Mouse (Mus musculus): ENCODE data around the gene Ooep. TPM values are rescaled to one million over a fixed set of nuclear protein-coding genes. Genes with fewer than 3 reads are reported as not detected.
"Not testable (repeated sequence)": the region's sequence is repeated elsewhere in the genome, so short reads cannot be mapped to it uniquely, and the experiment has no call there.

Ooep gene
- polyA plus RNA-seq, 1 experiment, result 0.02 TPM

DNA sequence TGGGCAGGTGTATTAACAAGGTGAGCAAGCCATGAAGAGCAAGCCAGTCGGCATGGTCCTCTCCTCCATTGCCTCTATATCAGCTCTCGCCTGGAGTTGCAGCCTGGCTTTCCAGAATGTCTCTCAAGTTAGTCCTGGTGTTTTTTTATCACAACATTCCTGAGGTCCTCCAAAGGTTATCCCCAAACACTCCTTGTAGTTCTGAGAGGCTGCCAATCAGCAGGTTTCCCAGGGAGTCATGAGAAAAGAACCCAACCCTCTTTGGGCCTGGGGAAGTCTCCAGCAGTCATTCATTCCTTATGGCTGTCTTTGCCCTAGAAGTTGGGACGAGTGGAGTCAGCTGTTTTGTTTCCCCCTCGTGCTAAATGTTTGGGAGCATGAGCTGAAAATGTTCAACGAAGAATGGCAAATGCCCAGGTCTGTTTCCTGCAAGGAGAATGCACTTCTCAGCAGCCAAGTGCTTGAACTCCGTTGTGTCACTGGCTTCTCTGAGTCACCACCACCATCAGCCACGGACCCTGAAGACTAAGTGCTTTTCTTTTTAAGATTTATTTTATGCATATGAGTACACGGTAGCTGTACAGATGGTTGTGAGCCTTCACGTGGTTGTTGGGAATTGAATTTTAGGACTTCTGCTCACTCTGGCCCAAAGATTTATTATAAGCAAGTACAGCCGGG lies 5.6 kb downstream of the Ooep start:
- no peaks in the 10 kb centered on the region for H3K79me2 ChIP-seq (ENCODE audit: control insufficient read depth, insufficient read depth)
- no peaks in the 10 kb centered on the region for H3K27me3 ChIP-seq (ENCODE audit: control insufficient read depth, insufficient read depth, insufficient read length)
- H3K79me3 ChIP-seq (ENCODE audit: low read depth), result no peaks in the 10 kb centered on the region
- no peak overlapping the region for H3ac ChIP-seq (ENCODE audit: control insufficient read depth, insufficient read length, low read depth)
- H3K4me3 ChIP-seq (ENCODE audit: insufficient read depth, poor library complexity, severe bottlenecking), result no peak overlapping the region
- TF ChIP-seq MYOG (IDR thresholded peaks at IDR 0.05; ENCODE audit: control insufficient read depth, extremely low read depth, insufficient read length) (no peak), FOSL1 (IDR thresholded peaks at IDR 0.05; ENCODE audit: insufficient read depth, low read length, poor library complexity, severe bottlenecking) (no peak), CEBPB (IDR thresholded peaks at IDR 0.05; ENCODE audit: low read depth) (no peak), MAX (IDR thresholded peaks at IDR 0.05) (no peak), USF1 (IDR thresholded peaks at IDR 0.05; ENCODE audit: low read depth) (no peak), CTCF (IDR thresholded peaks at IDR 0.05; ENCODE audit: control insufficient read depth, insufficient read depth, insufficient read length) (no peak), MYOD1 (IDR thresholded peaks at IDR 0.05; ENCODE audit: control insufficient read depth, insufficient read length, low read depth) (no peak)
- H3K36me3 ChIP-seq (ENCODE audit: control insufficient read depth, insufficient read depth), result no peaks in the 10 kb centered on the region

- H3ac ChIP-seq (ENCODE audit: control insufficient read depth, insufficient read length, low read depth), result no peak overlapping the region
- no peaks in the 10 kb centered on the region for H3K79me3 ChIP-seq (ENCODE audit: low read depth)
- no peaks in the 10 kb centered on the region for H3K27me3 ChIP-seq (ENCODE audit: control insufficient read depth, insufficient read depth, insufficient read length)
Observed at GRCm38 (mm10) chr9:78371441-78371840, 7.1 kb downstream of the Ooep start.

GRCm38 (mm10) chr9:78369786-78370185 lies 8.7 kb downstream of the Ooep start:
- Histone ChIP-seq H3ac (ENCODE audit: control insufficient read depth, insufficient read length, low read depth) (no peak overlapping the region), H3K4me3 (ENCODE audit: insufficient read depth, poor library complexity, severe bottlenecking) (no peak overlapping the region), H3K79me2 (ENCODE audit: control insufficient read depth, insufficient read depth) (no peaks in the 10 kb centered on the region), H3K27me3 (ENCODE audit: control insufficient read depth, insufficient read depth, insufficient read length) (no peaks in the 10 kb centered on the region), H3K36me3 (ENCODE audit: control insufficient read depth, insufficient read depth) (no peaks in the 10 kb centered on the region), H3K79me3 (ENCODE audit: low read depth) (no peaks in the 10 kb centered on the region)
- TF ChIP-seq FOSL1 (IDR thresholded peaks at IDR 0.05; ENCODE audit: insufficient read depth, low read length, poor library complexity, severe bottlenecking), result no peak
- no peak for TF ChIP-seq MYOD1 (IDR thresholded peaks at IDR 0.05; ENCODE audit: control insufficient read depth, insufficient read length, low read depth)
- TF ChIP-seq CTCF (IDR thresholded peaks at IDR 0.05; ENCODE audit: control insufficient read depth, insufficient read depth, insufficient read length), result no peak
- no peak for TF ChIP-seq USF1 (IDR thresholded peaks at IDR 0.05; ENCODE audit: low read depth)
- no peak for TF ChIP-seq CEBPB (IDR thresholded peaks at IDR 0.05; ENCODE audit: low read depth)
- no peak for TF ChIP-seq MYOG (IDR thresholded peaks at IDR 0.05; ENCODE audit: control insufficient read depth, extremely low read depth, insufficient read length)
- TF ChIP-seq MAX (IDR thresholded peaks at IDR 0.05), result no peak

More at GRCm38 (mm10) chr9:78371441-78371840, 7.1 kb downstream of the Ooep start:
- H3K36me3 ChIP-seq (ENCODE audit: control insufficient read depth, insufficient read depth), result no peaks in the 10 kb centered on the region
- TF ChIP-seq MYOD1 (IDR thresholded peaks at IDR 0.05; ENCODE audit: control insufficient read depth, insufficient read length, low read depth), result no peak
- no peak for TF ChIP-seq USF1 (IDR thresholded peaks at IDR 0.05; ENCODE audit: low read depth)
- no peak for TF ChIP-seq CEBPB (IDR thresholded peaks at IDR 0.05; ENCODE audit: low read depth)
- TF ChIP-seq MAX (IDR thresholded peaks at IDR 0.05), result no peak
- TF ChIP-seq FOSL1 (IDR thresholded peaks at IDR 0.05; ENCODE audit: insufficient read depth, low read length, poor library complexity, severe bottlenecking), result no peak
- no peak for TF ChIP-seq CTCF (IDR thresholded peaks at IDR 0.05; ENCODE audit: control insufficient read depth, insufficient read depth, insufficient read length)
- TF ChIP-seq MYOG (IDR thresholded peaks at IDR 0.05; ENCODE audit: control insufficient read depth, extremely low read depth, insufficient read length), result no peak
- H3K4me3 ChIP-seq (ENCODE audit: insufficient read depth, poor library complexity, severe bottlenecking), result no peak overlapping the region
- H3K79me2 ChIP-seq (ENCODE audit: control insufficient read depth, insufficient read depth), result no peaks in the 10 kb centered on the region

- TF ChIP-seq MYOD1 (IDR thresholded peaks at IDR 0.05; ENCODE audit: control insufficient read depth, insufficient read length, low read depth), result no peak
- Histone ChIP-seq H3K79me2 (ENCODE audit: control insufficient read depth, insufficient read depth) (no peaks in the 10 kb centered on the region), H3K4me3 (ENCODE audit: insufficient read depth, poor library complexity, severe bottlenecking) (no peak overlapping the region), H3K79me3 (ENCODE audit: low read depth) (no peaks in the 10 kb centered on the region), H3K27me3 (ENCODE audit: control insufficient read depth, insufficient read depth, insufficient read length) (no peaks in the 10 kb centered on the region), H3ac (ENCODE audit: control insufficient read depth, insufficient read length, low read depth) (no peak overlapping the region), H3K36me3 (ENCODE audit: control insufficient read depth, insufficient read depth) (no peaks in the 10 kb centered on the region)
Observed at GRCm38 (mm10) chr9:78369349-78369748, 9.2 kb downstream of the Ooep start.

DNA sequence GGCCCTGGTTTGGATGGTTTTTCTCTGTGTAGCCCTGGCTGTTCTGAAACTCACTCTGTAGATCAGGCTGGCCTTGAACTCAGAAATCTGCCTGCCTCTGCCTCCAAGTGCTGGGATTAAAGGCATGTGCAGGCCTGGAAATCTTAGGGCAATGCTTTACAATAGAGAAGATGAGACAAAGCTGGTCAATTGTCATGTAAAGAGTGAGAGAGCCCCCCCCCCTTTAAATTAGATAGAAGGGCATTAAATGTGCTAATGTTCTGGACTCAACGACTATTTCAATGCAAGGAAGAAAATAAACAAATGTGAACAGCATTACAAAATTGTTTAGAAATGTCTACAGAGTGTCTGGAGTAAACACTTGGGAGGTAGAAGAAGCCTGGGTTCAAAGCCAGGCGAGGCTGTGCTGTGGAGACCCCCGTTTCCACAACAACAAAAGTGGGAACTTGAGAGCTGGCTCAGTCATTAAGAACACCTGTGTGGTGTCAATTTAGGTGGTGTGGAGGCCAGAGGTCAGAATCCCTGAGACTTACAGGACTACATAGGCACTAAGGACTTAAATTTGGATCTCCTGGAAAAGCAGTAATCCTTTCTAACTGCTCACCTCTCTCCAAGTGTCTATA lies 9.7 kb downstream of the Ooep start:
- TF ChIP-seq CTCF (IDR thresholded peaks at IDR 0.05; ENCODE audit: control insufficient read depth, insufficient read depth, insufficient read length) (no peak), USF1 (IDR thresholded peaks at IDR 0.05; ENCODE audit: low read depth) (no peak), MYOD1 (IDR thresholded peaks at IDR 0.05; ENCODE audit: control insufficient read depth, insufficient read length, low read depth) (no peak), MAX (IDR thresholded peaks at IDR 0.05) (no peak), CEBPB (IDR thresholded peaks at IDR 0.05; ENCODE audit: low read depth) (no peak), MYOG (IDR thresholded peaks at IDR 0.05; ENCODE audit: control insufficient read depth, extremely low read depth, insufficient read length) (no peak), FOSL1 (IDR thresholded peaks at IDR 0.05; ENCODE audit: insufficient read depth, low read length, poor library complexity, severe bottlenecking) (no peak)
- Histone ChIP-seq H3K36me3 (ENCODE audit: control insufficient read depth, insufficient read depth) (no peaks in the 10 kb centered on the region), H3K79me3 (ENCODE audit: low read depth) (no peaks in the 10 kb centered on the region), H3K4me3 (ENCODE audit: insufficient read depth, poor library complexity, severe bottlenecking) (no peak overlapping the region), H3ac (ENCODE audit: control insufficient read depth, insufficient read length, low read depth) (no peak overlapping the region), H3K27me3 (ENCODE audit: control insufficient read depth, insufficient read depth, insufficient read length) (no peaks in the 10 kb centered on the region), H3K79me2 (ENCODE audit: control insufficient read depth, insufficient read depth) (no peaks in the 10 kb centered on the region)

GRCm38 (mm10) chr9:78367959-78368358 lies 10.6 kb downstream of the Ooep start, which contains the start of gene Dppa5a:
Gene Dppa5a, minus strand, starts transcription at chr9:78368177.
- H3K27me3 ChIP-seq (ENCODE audit: control insufficient read depth, insufficient read depth, insufficient read length); H3K4me3 ChIP-seq (ENCODE audit: insufficient read depth, poor library complexity, severe bottlenecking); H3K79me3 ChIP-seq (ENCODE audit: low read depth); H3K36me3 ChIP-seq (ENCODE audit: control insufficient read depth, insufficient read depth); H3K79me2 ChIP-seq (ENCODE audit: control insufficient read depth, insufficient read depth); H3ac ChIP-seq (ENCODE audit: control insufficient read depth, insufficient read length, low read depth): not testable (repeated sequence)

Measured in C2C12 (cell line).